Mouse (Mus musculus) left cerebral cortex, postnatal 36 days (tissue): ENCODE measurements at regions not wholly inside any gene's neighbourhood (a gene's known extent, or its start where the extent isn't known, plus 50 kb on each side); places are given as distances from the start of the nearest gene placed in this dataset.

Experiments
- DNase-seq, 2 experiments: peaks; one replicate each; pipeline ENCODE4 v3.0.0; 2021 to 2022; ENCODE audit warnings: low spot score in 2 of 2, mixed read lengths in 1 of 2
- intact Hi-C: fragments of 180-260 bp; cut with DNase I; formaldehyde crosslinking; loops from one replicate; pipeline ENCODE4 v1.15.1; 2025

GRCm38 (mm10) chr1:189478051-189478450 lies 76.0 kb upstream of the Kcnk2 start:
- DNase-seq: no peak
- intact Hi-C loops: no loop called here

- no peak for DNase-seq
- intact Hi-C loops: no loop called here
Observed at GRCm38 (mm10) chr1:189476796-189477195, 74.7 kb upstream of the Kcnk2 start.

GRCm38 (mm10) chr1:189473071-189473470 lies 71.0 kb upstream of the Kcnk2 start:
- intact Hi-C loops: no loop called here
- DNase-seq: no peak

GRCm38 (mm10) chr1:189458421-189458820 lies 56.3 kb upstream of the Kcnk2 start:
- intact Hi-C loops: no loop called here
- no peak for DNase-seq
